Mouse (Mus musculus) monocyte, adult 2 months (primary cell): ENCODE data around the gene Maml3.
A peak's percentile ranks its signal among the peaks of the same experiment; 100 is the strongest.

Source experiments
- DNase-seq, 2 experiments: peaks; one replicate each; pipeline ENCODE4 v3.0.0; 2022; ENCODE audit warnings: low spot score in 2 of 2, low read depth in 1 of 2

The Maml3 gene

DNA sequence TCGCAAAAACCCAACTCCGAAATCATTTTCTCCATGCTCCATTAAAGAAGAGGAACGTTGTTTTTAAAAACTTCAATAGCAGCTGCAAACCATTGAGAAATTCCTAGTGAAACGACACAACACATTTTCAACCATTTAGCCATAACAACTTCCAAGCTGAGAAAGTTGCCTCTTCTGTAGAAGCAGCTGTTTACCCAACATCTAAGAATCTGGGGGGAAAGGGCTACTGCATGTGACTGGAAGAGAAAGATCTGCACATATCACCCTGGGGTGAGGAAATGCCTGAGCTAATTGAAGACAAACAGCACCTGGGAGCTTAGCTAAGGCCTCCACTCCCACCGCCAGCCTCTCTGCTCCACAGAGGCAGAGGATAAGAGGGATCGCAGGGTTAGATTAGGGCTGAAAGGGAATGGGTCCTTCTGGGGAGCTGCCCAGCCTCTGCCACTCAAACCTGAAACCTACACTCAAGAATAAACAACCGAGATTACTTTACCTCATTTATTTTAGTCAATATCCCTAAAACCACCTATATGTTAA lies 13.5 kb downstream of the Maml3 start:
- no peak for DNase-seq

DNA sequence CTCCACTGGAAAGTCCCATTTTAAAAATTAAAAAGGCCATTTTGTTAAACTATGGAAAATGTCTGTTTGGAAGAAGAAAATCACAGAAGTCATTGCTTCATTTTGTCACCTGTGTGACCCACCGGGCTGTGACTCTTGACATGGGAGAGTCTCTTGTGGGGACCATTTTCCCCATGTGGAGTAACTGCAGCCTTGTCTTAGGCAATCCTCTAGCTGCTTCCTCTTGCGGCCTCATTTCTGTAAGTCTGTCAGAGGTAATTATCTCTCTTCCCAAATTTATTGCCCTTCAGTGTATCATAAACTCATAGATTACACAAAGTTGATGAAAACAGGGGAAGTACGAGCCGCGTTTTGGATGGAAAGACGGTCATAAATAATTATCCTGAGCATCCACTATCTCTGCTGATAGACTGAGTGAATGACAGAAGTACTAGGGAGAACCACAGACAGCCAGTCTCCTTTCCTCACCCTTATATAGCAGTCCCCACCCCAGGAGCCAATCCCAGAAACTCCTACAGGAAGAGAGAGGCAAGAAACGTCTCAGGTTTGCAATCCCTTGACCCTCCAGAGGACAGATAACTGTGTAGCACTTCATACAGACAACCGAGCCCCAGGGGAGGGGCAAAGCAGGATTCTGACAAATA lies 14.5 kb downstream of the Maml3 start:
- DNase-seq = no peak

DNA sequence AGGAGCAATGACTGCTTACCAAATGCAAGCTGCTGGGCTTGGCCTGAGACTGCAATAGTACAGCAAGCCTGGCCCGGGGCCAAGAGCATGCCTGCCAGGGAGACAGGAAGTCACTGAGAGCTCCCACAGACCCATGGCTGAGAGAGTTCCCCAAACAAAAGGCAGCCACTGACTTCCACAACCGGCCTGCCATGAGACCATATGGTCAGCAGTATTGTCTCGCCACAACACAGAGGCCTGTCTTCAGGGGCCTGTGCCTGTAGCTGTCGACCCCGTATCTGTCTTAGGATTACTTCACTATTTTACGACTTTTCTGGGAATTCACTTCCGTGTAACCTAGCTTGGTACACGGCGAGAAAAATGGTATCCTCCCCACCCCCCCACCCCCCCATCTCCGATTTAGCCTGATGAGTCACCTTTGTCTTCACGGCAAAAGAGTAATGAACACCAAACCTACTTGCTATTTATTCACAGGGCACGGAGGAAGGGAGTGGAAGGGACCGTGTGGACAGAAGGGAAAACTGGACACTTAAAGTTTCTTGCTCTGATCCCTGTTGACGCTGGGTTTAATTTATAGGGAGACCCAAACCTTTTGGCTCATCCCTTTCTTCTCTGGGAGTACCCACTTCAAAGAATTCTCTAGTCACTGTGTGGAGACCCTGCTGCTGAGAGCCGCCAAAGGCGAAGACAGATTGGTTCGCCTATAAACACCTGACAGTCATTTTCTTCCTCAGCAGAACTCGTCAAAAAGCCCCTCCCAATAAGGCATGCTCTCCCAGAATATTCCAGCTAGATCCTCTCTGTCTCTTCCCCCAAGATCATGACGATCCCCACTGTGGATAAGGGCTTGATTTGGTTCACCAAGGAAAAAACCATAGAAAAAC lies 16.2 kb downstream of the Maml3 start:
- peak; percentile 81 to 89 for DNase-seq

DNA sequence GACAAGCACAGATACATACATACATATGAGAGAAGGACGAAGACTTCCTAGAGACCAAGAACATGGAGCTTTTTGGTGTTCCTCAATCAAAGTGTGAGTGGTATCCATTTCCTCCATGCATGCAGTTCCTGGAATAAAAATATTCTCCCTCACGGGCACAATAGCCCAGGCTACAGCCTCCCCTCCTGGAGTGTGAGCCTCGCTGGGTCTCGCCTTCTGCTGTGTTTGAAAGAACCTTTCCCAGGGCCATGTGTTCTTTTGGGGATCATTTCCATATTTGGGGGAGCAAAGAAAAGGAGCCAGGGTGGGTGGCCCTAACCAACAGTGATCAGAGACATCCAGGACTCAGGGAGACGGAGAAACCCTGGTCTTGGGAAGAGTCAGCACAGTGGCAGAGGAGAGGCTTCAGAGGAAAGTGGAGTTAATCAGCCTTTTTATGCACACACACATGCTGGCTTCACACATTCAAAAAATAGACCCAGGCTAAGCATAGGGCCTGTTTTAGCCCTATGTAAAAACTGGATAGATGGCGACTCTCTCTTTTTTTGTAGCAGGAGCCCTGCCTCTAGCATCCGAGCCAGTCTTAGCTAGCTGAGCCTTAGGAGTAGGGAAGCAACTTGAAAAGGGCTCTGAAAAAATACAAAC lies 17.1 kb downstream of the Maml3 start:
- no peak for DNase-seq

DNA sequence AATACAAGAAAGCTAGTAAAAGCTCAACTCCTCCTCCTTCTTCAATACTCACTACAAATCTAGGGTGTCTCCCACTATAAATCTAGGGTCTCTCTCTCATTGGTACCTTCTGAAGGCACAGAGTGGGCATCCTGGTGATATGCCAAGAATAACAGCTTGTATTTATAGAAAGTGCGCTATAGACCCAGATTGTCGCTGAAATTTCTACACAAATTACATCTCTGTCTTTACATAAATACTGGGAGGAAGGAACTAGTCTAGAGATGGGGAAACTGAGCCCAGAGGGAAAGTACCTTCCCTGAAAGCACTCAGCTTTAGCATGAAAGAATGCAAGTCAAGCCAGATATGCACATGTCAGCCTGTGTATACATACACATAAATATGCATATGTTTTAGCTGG lies 26.1 kb downstream of the Maml3 start:
- no peak for DNase-seq

DNA sequence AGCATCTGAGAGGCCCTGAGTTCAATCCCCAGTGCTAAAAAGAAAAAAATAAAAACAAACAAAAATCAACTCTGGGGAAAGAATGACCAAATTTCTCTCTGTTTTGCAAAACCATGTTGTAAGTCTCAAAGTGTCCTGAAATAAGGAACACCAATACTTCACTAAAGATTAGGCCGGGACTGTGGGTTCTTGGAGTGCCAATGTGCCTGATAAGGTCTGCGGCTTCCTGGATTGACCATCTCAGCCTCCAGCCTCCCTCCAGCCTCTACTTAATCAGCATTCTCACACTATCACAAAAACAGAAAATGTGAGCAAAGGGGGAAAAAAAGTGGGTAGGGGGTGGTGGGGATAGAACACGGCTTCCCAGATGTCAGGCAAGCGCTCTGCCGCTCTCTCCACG lies 30.9 kb downstream of the Maml3 start:
- DNase-seq = no peak

DNA sequence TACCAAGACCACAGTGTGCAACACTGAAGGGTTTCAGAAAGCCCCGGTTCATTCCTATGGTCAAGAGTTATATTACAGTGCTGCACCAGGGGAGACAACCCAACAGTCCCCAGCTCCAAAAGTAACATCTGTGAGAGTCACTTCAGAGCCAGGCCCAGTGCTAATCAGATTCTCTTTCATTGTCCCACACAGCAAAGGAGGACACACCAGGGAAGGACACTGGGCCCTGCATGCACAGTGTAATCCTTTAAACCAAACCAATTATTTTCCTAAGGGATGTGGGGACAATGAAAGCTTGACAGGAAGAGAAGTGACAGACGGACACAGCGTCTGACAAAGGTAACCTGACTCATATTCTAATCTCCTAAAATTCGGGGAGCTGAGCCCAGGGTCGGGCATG lies 32.9 kb downstream of the Maml3 start:
- no peak for DNase-seq

DNA sequence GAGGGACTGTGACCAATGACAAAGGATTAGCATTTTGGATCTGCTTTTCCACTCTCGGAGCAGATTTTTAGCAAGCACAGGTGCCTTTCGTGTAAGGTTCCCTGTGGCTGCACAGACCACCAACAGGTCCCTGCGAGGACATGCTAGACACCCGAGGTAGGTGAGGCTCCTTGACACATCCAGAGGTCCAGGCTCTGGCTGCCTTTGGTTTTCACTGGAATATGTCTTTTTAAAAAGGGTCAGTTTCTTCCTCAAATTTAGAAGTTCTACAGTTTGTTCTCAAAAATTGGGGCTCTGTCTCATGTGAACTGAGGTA lies 34.8 kb downstream of the Maml3 start:
- DNase-seq = no peak

DNA sequence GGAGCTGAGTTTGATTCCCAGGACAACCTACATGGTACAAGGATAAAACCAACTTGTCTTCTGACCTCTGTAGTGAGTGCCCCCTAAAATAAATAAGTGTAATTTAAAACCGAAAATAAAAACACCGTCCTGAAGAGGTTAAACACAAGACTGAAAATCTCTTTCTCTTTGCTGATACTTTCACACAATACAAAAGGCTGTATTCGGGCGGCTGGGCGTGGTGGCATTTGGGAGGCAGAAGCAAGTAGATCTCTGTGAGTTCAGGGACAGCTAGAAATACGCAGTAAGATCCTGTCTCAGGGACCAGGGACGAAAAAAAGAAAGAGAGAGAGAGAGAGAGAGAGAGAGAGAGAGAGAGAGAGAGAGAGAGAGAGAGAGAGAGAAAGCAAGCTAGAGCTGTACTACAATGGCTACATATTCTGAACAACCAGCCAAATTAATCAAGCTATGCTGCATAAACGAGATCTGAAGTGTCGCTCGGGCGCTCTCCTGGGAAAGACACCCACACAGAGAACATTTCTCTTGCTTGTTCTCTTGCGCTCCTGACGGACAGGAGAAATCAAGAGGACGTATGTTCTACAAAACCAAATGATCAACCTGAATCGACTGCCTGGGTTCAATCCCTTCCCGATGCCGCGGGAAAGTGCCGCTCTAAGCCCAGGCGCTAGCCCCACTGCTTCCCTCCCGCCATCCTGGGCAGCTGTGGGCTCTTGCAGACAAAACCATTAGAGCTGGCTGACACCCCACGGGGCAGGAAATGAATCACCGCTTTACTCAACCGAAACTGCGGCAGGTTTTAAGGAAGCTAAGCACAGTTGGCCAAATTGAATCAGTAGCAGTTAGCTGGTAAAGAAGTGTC lies 35.3 kb downstream of the Maml3 start:
- DNase-seq = peak; percentile 78 to 83

DNA sequence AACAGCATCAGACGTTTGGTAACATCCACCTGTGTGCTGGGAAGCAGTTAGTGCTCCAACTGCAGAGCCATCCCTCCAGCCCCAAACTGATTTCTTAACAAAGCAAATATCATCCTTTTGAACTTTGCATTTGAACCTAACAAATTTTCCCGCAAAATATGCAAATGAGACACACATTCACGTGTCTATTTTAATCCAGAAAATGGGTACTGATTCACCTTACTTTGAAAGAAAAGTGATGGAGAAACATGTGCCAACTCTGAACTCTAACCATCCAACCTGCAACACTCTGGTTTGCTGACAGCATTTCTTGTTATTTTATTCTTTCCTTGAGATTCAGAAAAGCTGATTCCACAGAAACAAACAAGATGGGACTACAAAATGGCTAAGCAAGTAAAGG lies 36.0 kb downstream of the Maml3 start:
- no peak for DNase-seq

DNA sequence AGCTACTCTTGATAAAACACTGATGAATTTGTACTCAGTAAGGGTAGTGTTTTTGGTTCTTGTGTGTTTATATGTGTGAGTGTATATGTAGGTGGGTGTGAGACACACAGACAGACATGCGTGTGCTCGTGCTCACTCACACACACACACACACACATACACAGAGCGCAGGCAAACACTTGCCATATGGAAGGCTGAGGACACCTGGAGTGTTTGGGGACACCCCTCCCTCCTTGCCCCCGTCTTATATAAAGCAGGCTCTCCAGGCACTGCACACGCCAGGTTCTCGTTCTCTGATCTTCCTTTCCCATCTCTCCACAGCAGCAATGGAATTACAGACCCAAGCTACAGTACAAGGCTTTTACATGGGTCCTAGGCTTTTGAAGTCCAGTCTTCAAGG lies 37.7 kb downstream of the Maml3 start:
- DNase-seq = no peak

DNA sequence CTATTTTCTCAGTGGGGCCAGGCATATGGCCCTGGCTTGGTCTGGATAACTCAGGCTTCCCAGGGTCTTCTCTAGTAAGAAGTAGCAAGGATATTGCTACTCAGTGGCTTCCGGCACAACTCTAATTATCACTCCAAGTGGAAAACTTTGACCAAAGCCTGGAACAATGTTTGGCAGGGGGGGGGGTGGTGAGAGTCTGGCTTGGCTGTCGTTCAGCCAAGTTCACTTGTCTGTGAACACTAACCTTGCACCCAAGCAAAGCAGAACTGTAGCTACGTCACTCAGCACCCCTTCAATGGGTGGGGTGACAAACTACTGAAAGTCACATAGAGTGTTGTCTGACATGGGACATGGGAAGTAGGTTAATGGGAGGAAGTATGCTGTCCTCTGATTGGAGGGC lies 38.7 kb downstream of the Maml3 start:
- DNase-seq = no peak

DNA sequence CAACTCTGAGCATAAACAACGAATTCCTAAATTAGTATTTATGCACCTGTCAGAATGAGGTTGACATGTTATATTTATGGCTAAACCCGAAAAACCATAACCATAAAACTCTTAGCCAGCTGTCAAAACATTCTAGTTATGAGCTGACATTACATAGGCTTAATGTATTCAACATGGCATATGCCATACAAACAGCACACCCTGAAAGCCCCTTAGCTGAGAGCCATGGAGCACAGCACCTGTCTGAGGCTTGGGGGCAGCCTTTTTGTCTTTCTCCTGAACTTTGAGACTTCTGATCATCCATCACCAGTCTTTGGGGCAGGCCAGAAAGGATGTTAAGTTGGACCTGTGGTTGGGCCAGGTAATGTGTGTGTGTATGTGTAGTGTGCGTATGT lies 41.6 kb downstream of the Maml3 start:
- DNase-seq = no peak

DNA sequence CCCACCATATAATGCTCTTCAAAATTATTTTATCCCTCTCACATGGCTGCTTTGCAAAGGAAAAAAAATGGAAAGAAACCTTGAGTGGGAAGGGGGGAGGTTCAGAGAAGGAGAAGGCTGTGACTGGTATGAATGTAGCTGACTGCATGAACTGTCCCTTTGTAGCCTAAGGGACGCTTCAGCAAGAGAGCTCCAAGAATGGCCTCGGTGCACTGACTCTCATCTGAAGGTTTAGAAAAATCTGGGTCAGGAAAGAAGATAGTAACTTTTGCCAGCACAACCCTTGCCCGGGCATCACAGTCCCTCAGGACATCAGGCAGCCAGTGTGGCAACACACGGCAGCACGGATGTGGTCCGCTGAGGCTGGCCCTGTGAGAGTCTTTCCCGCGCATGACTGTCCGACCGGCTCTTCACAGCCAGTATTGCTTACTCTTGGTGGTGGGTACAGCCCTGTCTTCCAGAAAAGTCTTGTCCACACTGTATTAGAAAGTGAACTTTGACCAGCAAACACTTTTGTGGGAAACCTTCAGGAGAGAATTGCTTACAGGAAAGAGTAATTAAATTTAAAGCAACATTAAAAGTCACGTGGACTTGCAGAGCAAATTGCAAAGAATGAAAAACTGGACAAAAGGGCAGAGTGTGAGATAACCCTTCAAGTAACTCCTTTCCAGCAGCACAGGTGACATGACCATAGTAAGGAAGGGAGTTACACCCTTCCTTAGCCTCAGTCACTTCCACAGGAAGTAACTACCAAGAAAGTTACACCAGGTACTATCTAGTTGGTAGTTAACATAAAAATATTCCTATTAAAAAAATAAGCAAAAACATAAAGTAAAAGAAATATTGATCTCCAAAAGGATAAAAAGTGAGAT lies 42.3 kb downstream of the Maml3 start:
- DNase-seq = no peak

DNA sequence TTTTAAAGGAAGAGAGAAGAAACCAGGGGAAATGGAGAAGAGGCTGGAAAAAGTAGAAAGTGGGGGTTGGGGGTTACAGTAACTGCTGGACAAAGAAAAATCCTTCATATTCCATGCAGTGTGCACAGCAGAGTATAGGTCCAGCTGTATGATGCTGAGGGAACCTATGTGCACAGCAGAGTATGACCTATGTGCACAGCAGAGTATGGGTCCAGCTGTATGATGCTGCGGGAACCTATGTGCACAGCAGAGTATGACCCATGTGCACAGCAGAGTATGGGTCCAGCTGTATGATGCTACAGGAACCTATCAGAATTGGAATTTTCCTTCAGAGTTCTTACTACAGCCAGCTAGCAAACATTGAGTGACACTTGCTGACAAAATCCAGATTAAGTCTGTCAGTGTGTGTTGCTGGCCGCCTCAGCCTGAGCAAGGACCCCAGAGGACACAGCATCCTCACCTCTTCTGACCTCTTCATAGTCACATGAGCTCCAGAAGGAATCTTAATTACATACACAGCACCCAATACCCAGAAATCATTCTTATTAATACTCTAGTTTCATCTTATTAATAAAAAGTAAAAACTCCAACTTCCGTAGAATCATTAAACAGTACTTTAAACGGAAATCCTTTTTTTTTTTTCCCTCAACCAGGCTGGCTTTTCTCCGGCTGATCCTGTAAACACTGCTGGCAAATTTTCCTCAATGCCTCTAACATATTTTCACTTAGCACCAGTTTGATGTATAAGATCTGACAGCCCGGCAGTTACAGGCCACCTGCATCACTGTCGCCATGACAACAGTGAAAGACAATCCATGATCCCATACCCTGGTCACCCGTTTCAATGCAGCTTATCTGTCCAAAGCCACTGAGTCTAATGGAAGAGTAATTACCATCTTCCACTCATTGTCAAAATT lies 43.1 kb downstream of the Maml3 start:
- no peak for DNase-seq

DNA sequence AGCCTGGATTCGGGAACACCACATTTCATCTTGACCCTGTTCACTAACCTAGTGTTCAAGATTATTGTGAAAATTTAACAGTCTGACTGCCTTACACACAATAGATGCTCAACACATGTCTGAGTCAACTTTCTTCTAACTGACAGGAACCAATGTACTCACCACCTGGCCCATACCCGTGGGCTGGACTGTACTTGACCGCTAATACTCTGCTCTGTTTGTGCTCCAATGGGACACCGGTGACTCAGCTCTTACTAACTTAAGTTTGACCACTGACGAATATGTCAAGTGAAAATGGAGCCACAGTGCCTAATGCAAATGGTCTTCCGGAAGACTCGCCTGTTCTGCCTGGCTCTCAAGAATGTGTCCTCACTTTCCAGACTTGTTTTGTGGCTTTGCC lies 44.0 kb downstream of the Maml3 start:
- no peak for DNase-seq

DNA sequence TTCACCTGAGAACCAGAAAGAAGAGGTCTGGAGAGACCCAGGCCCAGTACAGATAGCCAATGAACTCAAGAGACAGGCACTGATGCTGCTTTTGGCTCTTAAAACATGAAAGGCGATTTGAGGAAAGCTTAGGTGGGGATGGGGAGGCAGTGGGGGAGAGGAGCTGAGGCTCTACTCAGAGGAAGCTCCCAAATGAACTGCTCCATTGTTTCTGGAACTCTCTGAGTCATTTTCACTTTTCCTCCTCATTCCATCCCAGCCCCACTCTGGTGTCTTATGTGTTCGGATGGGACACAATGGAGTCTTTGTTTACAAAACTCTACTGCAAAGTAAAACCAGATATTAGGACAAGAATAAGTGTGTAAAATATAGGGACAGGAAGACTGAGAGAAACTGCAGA lies 53.1 kb downstream of the Maml3 start:
- no peak for DNase-seq

DNA sequence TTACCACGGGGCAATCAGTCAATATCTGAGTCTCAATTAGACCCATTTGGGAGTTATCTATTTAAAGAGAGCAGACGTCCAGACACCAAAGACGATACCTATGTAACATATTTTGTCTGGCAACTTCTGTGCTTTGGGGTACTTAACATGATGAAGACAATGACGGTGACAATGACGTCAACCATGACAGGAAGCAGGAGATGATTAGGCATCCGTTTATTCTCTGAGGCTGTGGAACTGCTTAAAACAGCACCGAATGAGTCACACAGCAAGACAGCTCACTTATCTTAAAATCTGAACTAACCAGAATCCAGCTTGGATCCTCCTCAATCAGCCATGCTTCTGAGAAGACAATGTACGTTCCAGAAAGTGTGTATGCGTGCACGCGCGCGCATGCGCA lies 56.8 kb downstream of the Maml3 start:
- DNase-seq = no peak

DNA sequence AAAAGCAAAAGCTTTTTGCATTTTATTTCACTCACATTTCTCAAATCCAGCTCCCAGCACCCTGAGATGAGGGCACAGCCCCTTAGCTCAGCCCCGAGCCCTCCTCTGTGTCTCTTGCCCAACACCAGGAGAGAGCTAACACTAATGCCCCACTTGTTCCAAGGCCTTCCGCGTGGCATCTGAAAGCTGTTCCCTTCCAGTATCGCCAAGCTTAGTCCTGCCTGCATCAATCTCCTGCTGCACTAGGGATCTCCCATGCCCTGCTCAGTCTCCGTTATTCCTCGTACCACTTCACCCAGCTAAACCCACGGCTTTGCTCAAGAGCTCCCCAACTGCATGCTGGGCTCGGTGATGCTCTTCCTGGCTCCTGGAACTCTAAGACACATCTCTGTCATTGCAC lies 57.3 kb downstream of the Maml3 start:
- DNase-seq = no peak
